Mouse (Mus musculus) thymus, adult 2 months (tissue): ENCODE results near the gene Ppp1r1a. TPM values are rescaled to one million over a fixed set of nuclear protein-coding genes. Genes with fewer than 3 reads are reported as not detected.

Source experiments
- DNase-seq: peaks from one replicate; pipeline ENCODE4 v3.0.0; 2021
- H3K27ac ChIP-seq: fragments of 200-500 bp; 2 replicates; pipeline ENCODE4 v1.5.1; 2012; ENCODE audit warnings: low read length, control low read depth; ENCODE audit not compliant: control insufficient read depth, insufficient read depth
- H3K27me3 ChIP-seq: fragments of 200-500 bp; 2 replicates; pipeline ENCODE4 v1.6.1; 2012; ENCODE audit warnings: mild to moderate bottlenecking, low read length, moderate library complexity, mixed read lengths; ENCODE audit not compliant: control insufficient read depth, insufficient read depth
- H3K36me3 ChIP-seq: fragments of 200-500 bp; 2 replicates; pipeline ENCODE4 v1.6.1; 2012; ENCODE audit warnings: mild to moderate bottlenecking, low read length, moderate library complexity; ENCODE audit not compliant: control insufficient read depth, insufficient read depth
- H3K4me1 ChIP-seq: fragments of 200-500 bp; replicated peaks from 2 replicates; pipeline ENCODE4 v1.6.1; 2012; ENCODE audit warnings: low read length; ENCODE audit not compliant: control insufficient read depth, insufficient read depth
- H3K4me3 ChIP-seq: fragments of 200-500 bp; 2 replicates; pipeline ENCODE4 v1.5.1; 2012; ENCODE audit warnings: mild to moderate bottlenecking, low read length, control low read depth, moderate library complexity; ENCODE audit not compliant: control insufficient read depth, insufficient read depth
- CTCF ChIP-seq: fragments of 200-500 bp; IDR thresholded peaks from 2 replicates; pipeline ENCODE4 v1.5.1; 2012; ENCODE audit warnings: mild to moderate bottlenecking, control low read depth, low read length, moderate library complexity, borderline replicate concordance; ENCODE audit not compliant: control insufficient read depth, poor library complexity, insufficient read depth; ENCODE audit errors: extremely low read depth
- POLR2A ChIP-seq: fragments of 200-500 bp; IDR thresholded peaks from 2 replicates; pipeline ENCODE4 v1.6.1; 2012; ENCODE audit warnings: mild to moderate bottlenecking, low read length, control low read depth, moderate library complexity; ENCODE audit not compliant: control insufficient read depth, poor library complexity, insufficient read depth; ENCODE audit errors: extremely low read depth
- WGBS: fragments of 180-500 bp; shearing (Covaris S2); methylation state at CpG from one replicate; pipeline ENCODE4 v1.1.7; 2018; 5-methylcytosine and 5-hydroxymethylcytosine counted together
- polyA plus RNA-seq: library from polyadenylated mRNA; depleted of rRNA; stranded (reverse); fragments of >200 nt; gene quantifications from 2 replicates; pipeline ENCODE4 v1.2.3, GENCODE M21; 2012

The Ppp1r1a gene
- polyA plus RNA-seq, 1 experiment: 4.4 TPM

GRCm38 (mm10) chr15:103518600-103519385, 19.0 kb downstream of the Ppp1r1a start:
- H3K4me3 ChIP-seq: no peak overlapping the region
- TF ChIP-seq POLR2A (no peak), CTCF (no peak)
- no peak overlapping the region for H3K27ac ChIP-seq
- H3K36me3 ChIP-seq: no peaks in the 10 kb centered on the region
- H3K4me1 ChIP-seq: 0 out of 2 replicates have a peak, but pooled peaks cover 2% of the 10 kb centered on the region
- no peak for DNase-seq
- no peaks in the 10 kb centered on the region for H3K27me3 ChIP-seq
- WGBS: 87% methylated on average over 5 of the region's 5 CpGs

GRCm38 (mm10) chr15:103514914-103515313, 22.9 kb downstream of the Ppp1r1a start:
- Histone ChIP-seq H3K36me3 (no peaks in the 10 kb centered on the region), H3K27me3 (no peaks in the 10 kb centered on the region), H3K27ac (no peak overlapping the region), H3K4me3 (no peak overlapping the region), H3K4me1 (0 out of 2 replicates have a peak, but pooled peaks cover 2% of the 10 kb centered on the region)
- 87% methylated on average over 3 of the region's 3 CpGs for WGBS
- TF ChIP-seq CTCF: no peak
- TF ChIP-seq POLR2A: no peak
- DNase-seq: no peak

GRCm38 (mm10) chr15:103514119-103514518, 23.7 kb downstream of the Ppp1r1a start:
- peak; percentile 56 for DNase-seq
- WGBS: 24% methylated on average over 10 of the region's 10 CpGs
- Histone ChIP-seq H3K4me3 (no peak overlapping the region), H3K27ac (no peak overlapping the region), H3K36me3 (no peaks in the 10 kb centered on the region), H3K4me1 (0 out of 2 replicates have a peak, but pooled peaks cover 2% of the 10 kb centered on the region), H3K27me3 (no peaks in the 10 kb centered on the region)
- TF ChIP-seq CTCF (no peak), POLR2A (no peak)

GRCm38 (mm10) chr15:103513621-103514031, 24.2 kb downstream of the Ppp1r1a start:
- no peak for DNase-seq
- H3K36me3 ChIP-seq: no peaks in the 10 kb centered on the region
- 69% methylated on average over 7 of the region's 7 CpGs for WGBS
- TF ChIP-seq CTCF: no peak
- TF ChIP-seq POLR2A: no peak
- 0 out of 2 replicates have a peak, but pooled peaks cover 2% of the 10 kb centered on the region for H3K4me1 ChIP-seq
- H3K27ac ChIP-seq: no peak overlapping the region
- no peaks in the 10 kb centered on the region for H3K27me3 ChIP-seq
- H3K4me3 ChIP-seq: no peak overlapping the region

GRCm38 (mm10) chr15:103511652-103512051, 26.2 kb downstream of the Ppp1r1a start:
- no peaks in the 10 kb centered on the region for H3K36me3 ChIP-seq
- no peak overlapping the region for H3K4me3 ChIP-seq
- 94% methylated on average over 1 of the region's 1 CpGs for WGBS
- DNase-seq: no peak
- TF ChIP-seq CTCF (no peak), POLR2A (no peak)
- no peaks in the 10 kb centered on the region for H3K27me3 ChIP-seq
- H3K27ac ChIP-seq: no peak overlapping the region
- 0 out of 2 replicates have a peak, but pooled peaks cover 2% of the 10 kb centered on the region for H3K4me1 ChIP-seq

- Histone ChIP-seq H3K4me3 (no peak overlapping the region), H3K27me3 (no peaks in the 10 kb centered on the region), H3K27ac (no peak overlapping the region), H3K36me3 (no peaks in the 10 kb centered on the region), H3K4me1 (0 out of 2 replicates have a peak, but pooled peaks cover 2% of the 10 kb centered on the region)
- 87% methylated on average over 3 of the region's 3 CpGs for WGBS
- no peak for DNase-seq
- TF ChIP-seq POLR2A (no peak), CTCF (no peak)
Observed at GRCm38 (mm10) chr15:103509317-103509716, 28.5 kb downstream of the Ppp1r1a start.

- H3K36me3 ChIP-seq: peaks cover 4% of the 10 kb centered on the region
- WGBS: 85% methylated on average over 12 of the region's 12 CpGs
- no peak for DNase-seq
- TF ChIP-seq POLR2A (no peak), CTCF (no peak)
- peaks cover 8% of the 10 kb centered on the region for H3K4me1 ChIP-seq
- H3K27ac ChIP-seq: no peak overlapping the region
- H3K27me3 ChIP-seq: no peaks in the 10 kb centered on the region
- H3K4me3 ChIP-seq: no peak overlapping the region
Observed at GRCm38 (mm10) chr15:103503660-103504059, 34.1 kb downstream of the Ppp1r1a start.
